Mouse (Mus musculus) limb, embryonic 15.5 days (tissue): Measurements from ENCODE around the gene Gm17509. TPM values are rescaled to one million over a fixed set of nuclear protein-coding genes. Genes with fewer than 3 reads are reported as not detected.

ENCODE experiments used
- ATAC-seq: fragments of 200-750 bp; cut with Nextera tagmentation; 2 replicates; pipeline ENCODE4 v1.8.0; 2017; ENCODE audit warnings: low read depth, moderate TSS enrichment; ENCODE audit not compliant: insufficient number of reproducible peaks, low FRiP score, low TSS enrichment
- H3K27ac ChIP-seq: fragments of 300-500 bp; sonication (generic); 2 replicates; pipeline ENCODE4 v1.5.1; 2015; ENCODE audit warnings: moderate library complexity, mild to moderate bottlenecking, inconsistent platforms
- H3K27me3 ChIP-seq: fragments of 300-500 bp; sonication (generic); 2 replicates; pipeline ENCODE4 v1.6.1; 2015; ENCODE audit warnings: inconsistent platforms
- H3K36me3 ChIP-seq: fragments of 300-500 bp; sonication (generic); 2 replicates; pipeline ENCODE4 v1.6.1; 2015; ENCODE audit warnings: inconsistent platforms
- H3K4me1 ChIP-seq: fragments of 300-500 bp; sonication (generic); 2 replicates; pipeline ENCODE4 v1.6.1; 2015; ENCODE audit warnings: inconsistent platforms
- H3K4me2 ChIP-seq: fragments of 300-500 bp; sonication (generic); 2 replicates; pipeline ENCODE4 v1.6.1; 2015; ENCODE audit warnings: mild to moderate bottlenecking, inconsistent platforms
- H3K4me3 ChIP-seq: fragments of 300-500 bp; sonication (generic); 2 replicates; pipeline ENCODE4 v1.5.1; 2015; ENCODE audit warnings: mild to moderate bottlenecking, inconsistent platforms
- H3K9ac ChIP-seq: fragments of 300-500 bp; sonication (generic); 2 replicates; pipeline ENCODE4 v1.6.1; 2015; ENCODE audit warnings: inconsistent platforms
- H3K9me3 ChIP-seq: fragments of 300-500 bp; sonication (generic); 2 replicates; pipeline ENCODE4 v1.6.1; 2016; ENCODE audit warnings: inconsistent platforms
- WGBS: fragments of 180-500 bp; shearing (Covaris S2); methylation state at CpG from one replicate; pipeline ENCODE4 v1.1.7; 2015; 5-methylcytosine and 5-hydroxymethylcytosine counted together
- polyA plus RNA-seq: library from polyadenylated mRNA; unstranded; fragments of >200 nt; fragmentation: Nextera tagmentation; extraction: Ambion mirVana; gene quantifications from 2 replicates; pipeline ENCODE4 v1.2.1, GENCODE M21; 2015

The Gm17509 gene
- polyA plus RNA-seq: 0.09 TPM in 1 of 2 replicates, not detected in the other

DNA sequence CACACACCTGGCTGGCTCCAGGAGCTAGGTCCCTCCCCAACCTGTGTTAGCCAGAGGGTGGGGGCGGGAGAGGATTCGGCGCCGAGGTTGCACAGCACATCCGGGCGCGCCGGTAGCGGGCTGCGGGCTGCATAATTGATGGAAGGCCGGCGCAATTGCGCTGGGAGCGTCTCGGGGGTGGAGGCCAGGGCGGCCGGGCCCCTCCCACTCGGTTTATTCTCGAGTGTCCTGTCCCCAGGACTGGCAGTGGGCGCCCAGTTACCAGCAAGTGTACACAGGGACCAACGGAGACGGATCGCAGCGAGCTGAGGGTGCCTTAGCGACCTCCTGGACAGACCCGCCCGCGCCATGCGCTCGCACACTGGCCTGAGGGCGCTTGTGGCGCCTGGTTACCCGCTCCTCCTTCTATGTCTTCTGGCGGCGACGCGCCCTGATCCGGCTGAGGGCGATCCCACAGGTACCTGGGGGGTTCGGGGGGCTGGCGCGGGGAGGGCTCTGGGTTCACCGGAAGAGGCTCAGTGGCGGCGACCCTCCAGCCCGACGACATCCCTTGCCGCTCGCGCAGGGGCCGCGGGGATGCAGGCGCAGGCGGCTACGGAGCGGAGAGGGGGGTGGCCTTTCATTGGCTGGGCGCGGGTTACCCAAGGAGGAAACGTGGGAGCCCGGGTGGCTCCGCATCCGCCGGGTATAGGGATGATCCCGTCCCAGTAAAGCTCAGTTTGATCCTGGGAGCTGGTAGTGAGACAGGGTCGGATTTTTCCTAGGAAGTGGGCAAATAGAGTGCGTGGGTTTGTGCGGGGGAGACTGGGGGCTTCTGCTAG lies at the start of gene Gm17509:
TSS of gene Gm17509 (minus strand) at position 575 of the 821 bp plus-strand sequence.
- H3K4me1 ChIP-seq: peaks cover 18% of the 10 kb centered on the region
- no peaks in the 10 kb centered on the region for H3K36me3 ChIP-seq
- peak within 1 kb of the TSS; percentile 63 for H3K4me3 ChIP-seq
- H3K9ac ChIP-seq: peak within 1 kb of the TSS; percentile 45
- no peaks in the 10 kb centered on the region for H3K9me3 ChIP-seq
- peak within 1 kb of the TSS; percentile 98 for H3K4me2 ChIP-seq
- peak; percentile 64; the same call in 1 of the 2 replicates for ATAC-seq
- no peak within 1 kb of the TSS for H3K27ac ChIP-seq
- WGBS: under 1% methylated on average over 66 of the region's 67 CpGs
- H3K27me3 ChIP-seq: peaks cover 7% of the 10 kb centered on the region

DNA sequence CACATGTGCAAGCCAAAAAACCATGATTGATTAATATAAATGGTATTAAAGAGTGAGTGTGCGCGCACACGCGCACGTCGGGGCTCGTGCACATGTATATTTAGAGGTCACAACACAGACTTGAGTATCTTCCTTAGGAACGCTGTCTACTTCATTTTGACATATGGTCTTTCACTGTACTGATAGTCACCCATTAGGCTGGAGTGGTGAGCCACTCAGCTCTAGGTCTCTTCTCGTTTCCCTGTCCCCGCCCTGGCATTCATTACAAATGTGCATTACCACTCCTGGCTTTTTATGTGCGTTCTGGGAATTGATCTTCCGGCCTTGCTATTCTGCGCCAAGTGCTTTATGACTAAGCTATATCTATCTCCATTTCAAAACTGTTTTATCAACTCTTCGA lies 47.1 kb upstream of the Gm17509 start:
- Histone ChIP-seq H3K27ac (no peak overlapping the region), H3K36me3 (no peaks in the 10 kb centered on the region), H3K9me3 (no peaks in the 10 kb centered on the region), H3K4me1 (no peaks in the 10 kb centered on the region), H3K9ac (no peak overlapping the region), H3K4me3 (no peak overlapping the region), H3K27me3 (no peaks in the 10 kb centered on the region), H3K4me2 (no peak overlapping the region)
- 87% methylated on average over 14 of the region's 14 CpGs for WGBS
- no peak for ATAC-seq

DNA sequence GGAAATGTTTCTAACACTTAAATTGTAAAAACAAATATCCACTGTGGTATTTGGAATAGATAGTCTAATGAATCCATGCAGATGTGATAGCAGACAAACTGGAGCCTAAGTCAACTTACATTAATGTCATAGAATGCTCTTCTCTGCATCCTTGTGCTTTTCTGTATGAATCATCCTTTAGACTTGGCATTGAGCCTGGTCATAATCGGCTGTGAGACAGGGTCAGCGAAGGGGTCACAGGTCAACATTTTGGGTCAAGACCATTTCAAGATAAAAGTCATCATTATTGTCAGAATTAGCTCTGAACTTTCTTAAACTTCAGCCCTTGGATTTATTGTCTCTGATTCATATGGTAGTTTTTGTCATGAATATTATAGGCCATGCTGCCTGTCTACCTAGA lies 45.3 kb upstream of the Gm17509 start:
- no peak overlapping the region for H3K9ac ChIP-seq
- H3K36me3 ChIP-seq: no peaks in the 10 kb centered on the region
- no peaks in the 10 kb centered on the region for H3K27me3 ChIP-seq
- no peaks in the 10 kb centered on the region for H3K9me3 ChIP-seq
- no peaks in the 10 kb centered on the region for H3K4me1 ChIP-seq
- no peak overlapping the region for H3K4me2 ChIP-seq
- H3K4me3 ChIP-seq: no peak overlapping the region
- no peak overlapping the region for H3K27ac ChIP-seq
- ATAC-seq: no peak
- WGBS: 71% methylated on average over 2 of the region's 2 CpGs

DNA sequence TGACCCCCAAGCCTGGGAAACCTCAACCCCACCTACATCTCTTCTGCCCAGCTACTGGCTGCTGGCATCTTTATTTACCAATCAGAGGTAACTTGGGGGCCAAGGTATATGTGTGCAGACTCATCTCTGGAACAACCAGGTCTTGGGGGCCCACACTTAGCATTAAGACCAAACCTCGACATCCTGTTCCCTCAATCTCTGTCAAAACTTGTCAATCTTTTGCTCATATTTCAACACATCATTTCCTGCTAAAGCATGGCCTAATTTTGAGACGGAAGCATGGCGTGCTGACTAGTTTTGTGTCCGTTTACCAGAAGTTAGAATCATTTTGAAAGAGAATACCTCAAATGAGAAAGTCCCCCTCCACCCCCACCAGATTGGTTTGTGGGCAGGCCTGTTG lies 39.8 kb upstream of the Gm17509 start:
- no peaks in the 10 kb centered on the region for H3K36me3 ChIP-seq
- no peak overlapping the region for H3K4me2 ChIP-seq
- no peak overlapping the region for H3K9ac ChIP-seq
- H3K9me3 ChIP-seq: no peaks in the 10 kb centered on the region
- WGBS: 82% methylated on average over 4 of the region's 4 CpGs
- no peak overlapping the region for H3K4me3 ChIP-seq
- H3K27me3 ChIP-seq: no peaks in the 10 kb centered on the region
- no peak for ATAC-seq
- H3K4me1 ChIP-seq: no peaks in the 10 kb centered on the region
- H3K27ac ChIP-seq: no peak overlapping the region

DNA sequence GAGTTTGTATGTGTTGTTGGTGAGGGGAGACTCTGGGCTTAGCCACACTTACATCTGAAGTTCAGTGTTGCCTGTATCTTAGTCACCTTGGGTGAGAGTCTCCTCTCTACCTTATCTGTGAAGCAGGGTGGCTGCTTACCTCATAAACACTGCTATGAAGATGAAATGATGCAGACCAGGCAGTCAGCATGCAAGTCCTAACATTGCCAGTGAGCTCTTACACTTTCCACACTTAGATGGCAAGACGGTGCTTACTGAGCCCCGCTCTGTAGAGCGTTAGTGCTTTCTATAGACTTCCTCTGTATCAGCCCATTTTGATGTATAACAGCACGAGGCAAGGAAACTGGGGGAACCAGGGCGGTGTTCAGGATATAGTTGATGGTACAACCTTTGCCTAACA lies 21.7 kb upstream of the Gm17509 start:
- Histone ChIP-seq H3K36me3 (no peaks in the 10 kb centered on the region), H3K27me3 (no peaks in the 10 kb centered on the region), H3K27ac (no peak overlapping the region), H3K9ac (no peak overlapping the region), H3K4me3 (no peak overlapping the region), H3K9me3 (no peaks in the 10 kb centered on the region), H3K4me2 (no peak overlapping the region), H3K4me1 (no peaks in the 10 kb centered on the region)
- 81% methylated on average over 5 of the region's 5 CpGs for WGBS
- no peak for ATAC-seq

DNA sequence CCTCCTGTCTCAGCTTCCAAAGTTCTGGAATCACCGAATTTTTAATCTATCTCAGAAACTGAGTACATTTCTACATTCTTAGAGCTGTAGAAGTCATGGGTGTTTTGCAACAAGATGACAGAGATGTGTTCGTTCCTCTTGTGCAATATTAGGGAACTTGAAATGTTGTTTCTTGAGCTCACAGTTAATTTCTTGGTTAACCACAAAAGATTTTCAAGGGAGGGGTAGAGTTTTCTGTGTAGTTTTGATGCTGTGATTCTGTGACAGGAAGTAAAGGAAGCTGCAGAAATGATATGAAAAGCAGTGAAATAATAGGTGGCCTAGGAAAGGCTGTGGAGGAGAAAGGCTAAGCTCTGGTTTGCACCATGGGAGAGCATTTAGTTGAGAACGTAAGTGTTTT lies 21.2 kb upstream of the Gm17509 start:
- Histone ChIP-seq H3K9me3 (no peaks in the 10 kb centered on the region), H3K27ac (no peak overlapping the region), H3K27me3 (no peaks in the 10 kb centered on the region), H3K4me2 (no peak overlapping the region), H3K4me3 (no peak overlapping the region), H3K36me3 (no peaks in the 10 kb centered on the region), H3K4me1 (no peaks in the 10 kb centered on the region), H3K9ac (no peak overlapping the region)
- 81% methylated on average over 3 of the region's 3 CpGs for WGBS
- no peak for ATAC-seq

DNA sequence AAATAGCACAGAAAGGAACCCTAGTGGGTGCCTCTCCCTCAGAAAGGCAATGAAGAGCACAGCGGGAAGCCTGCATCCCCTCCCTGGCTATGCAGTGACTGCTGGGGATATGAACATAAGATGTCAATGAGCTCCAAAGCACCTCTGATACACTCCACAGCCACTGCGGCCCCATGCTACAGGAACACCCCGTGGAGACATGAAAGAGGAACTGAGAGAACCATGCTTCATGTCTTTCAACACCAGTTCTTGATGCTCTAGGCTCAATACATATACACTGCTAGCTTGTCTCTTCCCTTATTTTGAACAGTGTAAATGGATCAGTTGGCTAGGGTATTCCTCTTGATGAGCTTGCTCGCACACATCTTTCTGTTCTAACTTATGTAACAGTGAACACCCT lies 16.2 kb upstream of the Gm17509 start:
- no peak for ATAC-seq
- no peak overlapping the region for H3K9ac ChIP-seq
- H3K27ac ChIP-seq: no peak overlapping the region
- no peaks in the 10 kb centered on the region for H3K36me3 ChIP-seq
- no peaks in the 10 kb centered on the region for H3K27me3 ChIP-seq
- no peak overlapping the region for H3K4me2 ChIP-seq
- 74% methylated on average over 4 of the region's 4 CpGs for WGBS
- H3K4me3 ChIP-seq: no peak overlapping the region
- H3K9me3 ChIP-seq: no peaks in the 10 kb centered on the region
- peaks cover 7% of the 10 kb centered on the region; the same call in 1 of the 2 replicates for H3K4me1 ChIP-seq

DNA sequence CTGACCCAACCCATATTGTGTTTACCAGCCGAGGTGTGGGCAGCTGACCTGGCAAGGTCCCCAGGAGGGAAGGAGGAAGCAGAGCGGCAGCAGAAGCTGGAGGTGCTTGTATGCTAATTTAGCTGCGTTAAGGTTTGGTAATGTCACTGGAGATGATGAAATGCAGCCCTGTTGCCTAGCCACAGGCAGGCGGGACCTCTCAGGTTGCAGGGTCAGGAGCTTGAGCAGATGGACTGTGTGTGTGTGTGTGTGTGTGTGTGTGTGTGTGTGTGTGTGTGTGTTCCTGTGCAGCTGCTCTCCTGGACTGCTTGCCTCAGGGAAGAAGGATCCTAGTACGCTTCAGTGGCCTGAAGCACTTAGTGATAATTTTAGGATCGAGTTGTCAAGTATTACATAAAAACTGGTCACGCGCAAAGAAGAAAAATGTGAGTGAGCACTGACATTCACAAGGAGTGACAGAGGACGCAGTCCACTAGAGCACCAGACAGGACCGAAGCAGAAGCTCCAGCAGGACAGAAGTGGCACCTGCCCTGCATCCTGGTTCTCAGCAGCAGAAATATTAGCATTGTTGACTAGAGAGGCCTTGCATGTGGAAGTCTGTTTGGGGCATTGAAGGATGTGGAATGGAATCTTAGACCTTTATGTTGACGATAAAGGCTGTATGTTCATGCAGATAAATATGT lies 14.8 kb upstream of the Gm17509 start:
- Histone ChIP-seq H3K4me2 (no peak overlapping the region), H3K9ac (no peak overlapping the region), H3K27ac (no peak overlapping the region), H3K27me3 (no peaks in the 10 kb centered on the region), H3K4me3 (no peak overlapping the region), H3K9me3 (no peaks in the 10 kb centered on the region), H3K36me3 (no peaks in the 10 kb centered on the region), H3K4me1 (peaks cover 7% of the 10 kb centered on the region; the same call in 1 of the 2 replicates)
- WGBS: 38% methylated on average over 11 of the region's 11 CpGs
- ATAC-seq: 0 out of 2 replicates have a peak, but pooled peaks have one; percentile 49

DNA sequence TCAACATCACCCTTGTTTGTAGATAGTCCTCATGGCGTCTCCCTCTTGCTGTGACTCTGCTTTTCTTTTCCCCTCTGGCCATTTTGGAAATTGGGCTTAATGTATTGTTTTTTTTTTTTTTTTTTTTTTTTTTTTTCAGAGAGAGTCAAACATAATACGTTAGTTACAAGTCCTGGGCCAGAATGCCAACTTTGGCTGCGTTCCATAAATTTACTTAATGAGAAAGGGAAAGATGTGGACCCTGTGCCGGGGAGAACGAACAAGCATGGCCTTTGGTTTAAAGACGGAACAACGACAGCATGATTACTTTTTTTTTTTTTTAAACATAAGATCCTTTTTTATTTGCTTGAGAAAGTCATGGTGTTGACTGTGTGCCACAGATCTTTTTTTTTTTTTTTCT lies 13.6 kb upstream of the Gm17509 start:
- Histone ChIP-seq H3K4me2 (no peak overlapping the region), H3K9ac (no peak overlapping the region), H3K27ac (no peak overlapping the region), H3K9me3 (no peaks in the 10 kb centered on the region), H3K4me3 (no peak overlapping the region), H3K36me3 (no peaks in the 10 kb centered on the region), H3K4me1 (peaks cover 7% of the 10 kb centered on the region; the same call in 1 of the 2 replicates), H3K27me3 (no peaks in the 10 kb centered on the region)
- WGBS: 37% methylated on average over 7 of the region's 7 CpGs
- ATAC-seq: no peak

DNA sequence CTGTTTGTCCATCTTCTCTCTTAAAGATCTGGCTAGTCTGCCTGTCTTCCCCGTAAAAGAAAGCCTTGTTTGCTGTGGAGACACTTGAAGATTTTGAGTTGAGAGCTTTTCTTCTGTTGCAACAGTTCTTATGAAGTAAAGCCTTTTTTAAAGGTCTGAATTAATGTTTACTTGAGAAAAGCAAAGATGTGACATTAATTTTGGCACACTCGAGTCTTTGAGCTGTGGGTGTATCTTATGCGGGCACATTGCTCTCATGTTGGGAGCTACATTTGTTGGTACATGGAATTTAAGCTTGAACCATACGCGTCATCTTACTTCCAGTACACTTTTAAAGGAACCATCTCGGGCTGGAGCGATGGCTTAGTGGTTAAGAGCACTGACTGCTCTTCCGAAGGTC lies 12.9 kb upstream of the Gm17509 start:
- ATAC-seq: no peak
- H3K4me2 ChIP-seq: no peak overlapping the region
- H3K27ac ChIP-seq: no peak overlapping the region
- H3K9me3 ChIP-seq: no peaks in the 10 kb centered on the region
- no peak overlapping the region for H3K4me3 ChIP-seq
- WGBS: 89% methylated on average over 8 of the region's 8 CpGs
- no peaks in the 10 kb centered on the region for H3K27me3 ChIP-seq
- no peaks in the 10 kb centered on the region for H3K36me3 ChIP-seq
- no peak overlapping the region for H3K9ac ChIP-seq
- peaks cover 7% of the 10 kb centered on the region; the same call in 1 of the 2 replicates for H3K4me1 ChIP-seq

DNA sequence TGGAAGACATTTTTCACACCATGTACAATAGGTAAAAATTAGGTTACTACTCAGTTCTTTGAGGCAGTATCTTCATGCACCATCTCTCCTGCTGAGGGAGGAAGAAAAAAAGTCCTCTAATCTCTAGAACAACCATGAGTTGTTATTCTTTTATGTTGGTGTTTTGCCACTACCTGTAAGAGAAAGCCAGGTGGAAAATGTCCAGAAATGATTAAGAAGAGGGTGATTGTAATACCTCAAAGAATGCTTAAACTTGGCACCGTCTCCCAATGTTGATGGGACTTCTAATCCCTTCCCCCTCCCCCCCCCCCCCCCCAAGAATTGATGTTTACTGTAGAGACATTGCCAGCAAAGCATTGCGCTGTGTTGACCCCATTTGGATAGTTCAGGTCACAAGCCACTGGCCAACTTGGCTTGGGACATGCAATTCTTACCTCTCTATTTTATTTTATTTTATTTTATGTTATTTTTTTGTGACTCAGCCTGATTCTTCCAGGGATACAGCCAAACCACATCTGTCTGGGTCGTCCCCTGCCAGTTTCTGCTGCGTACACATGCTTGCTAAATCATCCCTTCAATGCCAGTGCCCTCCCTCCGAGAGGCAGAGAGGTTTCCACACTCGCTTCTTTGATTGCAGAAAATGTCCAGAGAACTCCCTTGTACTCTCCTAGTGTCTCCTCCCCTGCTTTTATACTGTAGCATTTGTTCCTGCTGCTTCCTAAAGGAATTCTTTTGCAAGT lies 9.7 kb upstream of the Gm17509 start:
- H3K27me3 ChIP-seq: no peaks in the 10 kb centered on the region
- WGBS: 71% methylated on average over 6 of the region's 6 CpGs
- no peaks in the 10 kb centered on the region for H3K36me3 ChIP-seq
- H3K4me1 ChIP-seq: peaks cover 3% of the 10 kb centered on the region; the same call in 1 of the 2 replicates
- H3K4me2 ChIP-seq: no peak overlapping the region
- H3K9me3 ChIP-seq: no peaks in the 10 kb centered on the region
- no peak overlapping the region for H3K4me3 ChIP-seq
- ATAC-seq: no peak
- H3K27ac ChIP-seq: no peak overlapping the region
- H3K9ac ChIP-seq: no peak overlapping the region

DNA sequence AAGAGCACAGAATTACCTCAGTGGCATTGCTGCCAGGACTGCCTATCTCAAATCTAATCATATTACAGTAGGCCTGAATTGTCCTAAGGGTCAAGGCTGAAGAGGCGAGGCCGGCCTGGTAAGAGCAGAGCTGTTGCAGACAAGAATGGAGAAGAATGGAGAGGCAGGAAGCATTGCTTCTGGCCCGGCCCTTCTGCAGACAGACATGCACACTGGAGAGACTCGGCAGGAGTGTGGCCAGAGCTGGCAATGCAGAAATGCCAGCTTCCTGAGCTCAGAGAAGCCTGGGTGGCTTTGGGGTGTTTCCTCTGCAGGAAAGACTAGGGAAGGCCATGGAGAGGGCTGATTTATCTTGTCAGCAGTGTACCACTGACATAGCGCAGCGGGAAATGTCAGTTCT lies 4.7 kb upstream of the Gm17509 start:
- Histone ChIP-seq H3K27ac (no peak overlapping the region), H3K4me1 (peaks cover 7% of the 10 kb centered on the region), H3K9ac (no peak overlapping the region), H3K4me2 (no peak overlapping the region), H3K4me3 (no peak overlapping the region), H3K36me3 (no peaks in the 10 kb centered on the region), H3K27me3 (peaks cover 1% of the 10 kb centered on the region; the same call in 1 of the 2 replicates), H3K9me3 (no peaks in the 10 kb centered on the region)
- WGBS: 80% methylated on average over 6 of the region's 6 CpGs
- no peak for ATAC-seq
